Mouse (Mus musculus): ENCODE measurements at regions not wholly inside any gene's neighbourhood (a gene's known extent, or its start where the extent isn't known, plus 50 kb on each side); places are given as distances from the start of the nearest gene placed in this dataset.
A peak's percentile ranks its signal among the peaks of the same experiment; 100 is the strongest.
"Not testable (repeated sequence)": the region's sequence is repeated elsewhere in the genome, so short reads cannot be mapped to it uniquely, and the experiment has no call there.

- intact Hi-C loops (cut with DNase I), result loop anchor here (5.0 to 10.0 kb wide), 2 partner anchors 141 to 152 kb away; no protein-coding TSS in a partner anchor
- no peak overlapping the region for H3K27ac ChIP-seq
- no peak overlapping the region for H3K4me3 ChIP-seq
- TF ChIP-seq CTCF (IDR thresholded peaks at IDR 0.05), result no peak
- DNase-seq, result no peak
These were observed 57.1 kb downstream of the Ccdc54 start for GRCm38 (mm10) chr16:50533881-50534280.

GRCm38 (mm10) chr16:50529511-50530416 is 61.2 kb downstream of the Ccdc54 start:
- TF ChIP-seq CTCF (IDR thresholded peaks at IDR 0.05), result peak; percentile 98; the same call in 1 of the 2 replicates
- DNase-seq, result peak; percentile 90
- intact Hi-C loops (cut with DNase I), result loop anchor here (1.0 to 10.0 kb wide), 4 partner anchors 97 to 207 kb away; partner anchors contain the start of gene Bbx
- peak overlapping the region; percentile 87 for H3K27ac ChIP-seq
- H3K4me3 ChIP-seq, result peak overlapping the region; percentile 96

GRCm38 (mm10) chr16:50528677-50529510 is 62.1 kb downstream of the Ccdc54 start:
- Histone ChIP-seq H3K27ac (peak overlapping the region; percentile 87), H3K4me3 (peak overlapping the region; percentile 96)
- no peak for TF ChIP-seq CTCF (IDR thresholded peaks at IDR 0.05)
- peak; percentile 80 for DNase-seq
- intact Hi-C loops (cut with DNase I), result loop anchor here (5.0 kb wide), 1 partner anchor 97 kb away; the partner anchor contains the start of gene Bbx

GRCm38 (mm10) chr16:50528355-50528676 is 62.6 kb downstream of the Ccdc54 start:
- no peak for TF ChIP-seq CTCF (IDR thresholded peaks at IDR 0.05)
- Histone ChIP-seq H3K4me3 (peak overlapping the region; percentile 96), H3K27ac (peak overlapping the region; percentile 87)
- intact Hi-C loops (cut with DNase I), result loop anchor here (5.0 kb wide), 1 partner anchor 96 kb away; the partner anchor contains the start of gene Bbx
- no peak for DNase-seq

- not testable (repeated sequence) for H3K4me3 ChIP-seq, H3K27ac ChIP-seq, DNase-seq
- intact Hi-C loops (cut with DNase I), result loop anchor here (5.0 kb wide), 1 partner anchor 95 kb away; the partner anchor contains the start of gene Bbx
These were observed 64.0 kb downstream of the Ccdc54 start for GRCm38 (mm10) chr16:50526930-50527329.

GRCm38 (mm10) chr16:50525934-50526366 is 65.0 kb downstream of the Ccdc54 start:
- Histone ChIP-seq H3K4me3 (no peak overlapping the region), H3K27ac (no peak overlapping the region)
- DNase-seq, result no peak
- intact Hi-C loops (cut with DNase I), result loop anchor here (5.0 kb wide), 1 partner anchor 94 kb away; the partner anchor contains the start of gene Bbx
- no peak for TF ChIP-seq CTCF (IDR thresholded peaks at IDR 0.05)

GRCm38 (mm10) chr16:50525504-50525903 is 65.5 kb downstream of the Ccdc54 start:
- no peak overlapping the region for H3K27ac ChIP-seq
- DNase-seq, result no peak
- TF ChIP-seq CTCF (IDR thresholded peaks at IDR 0.05), result no peak
- intact Hi-C loops (cut with DNase I), result loop anchor here (5.0 kb wide), 1 partner anchor 93 kb away; the partner anchor contains the start of gene Bbx
- no peak overlapping the region for H3K4me3 ChIP-seq

GRCm38 (mm10) chr16:50519610-50520009 is 71.3 kb downstream of the Ccdc54 start:
- DNase-seq, result no peak
- no peak for TF ChIP-seq CTCF (IDR thresholded peaks at IDR 0.05)
- no peak overlapping the region for H3K27ac ChIP-seq
- H3K4me3 ChIP-seq, result no peak overlapping the region
- intact Hi-C loops (cut with DNase I), result no loop called here

GRCm38 (mm10) chr16:50516579-50516978 is 74.4 kb downstream of the Ccdc54 start:
- intact Hi-C loops (cut with DNase I), result no loop called here
- TF ChIP-seq CTCF (IDR thresholded peaks at IDR 0.05), result no peak
- Histone ChIP-seq H3K27ac (no peak overlapping the region), H3K4me3 (no peak overlapping the region)
- no peak for DNase-seq

- no peak for TF ChIP-seq CTCF (IDR thresholded peaks at IDR 0.05)
- no peak for DNase-seq
- intact Hi-C loops (cut with DNase I), result no loop called here
These were observed 75.9 kb downstream of the Ccdc54 start for GRCm38 (mm10) chr16:50515039-50515438.

GRCm38 (mm10) chr16:50512080-50512479 is 78.9 kb downstream of the Ccdc54 start:
- H3K4me3 ChIP-seq, result no peak overlapping the region
- TF ChIP-seq CTCF (IDR thresholded peaks at IDR 0.05), result no peak
- no peak overlapping the region for H3K27ac ChIP-seq
- intact Hi-C loops (cut with DNase I), result no loop called here
- DNase-seq, result no peak

More at GRCm38 (mm10) chr16:50515039-50515438, 75.9 kb downstream of the Ccdc54 start:
- no peak overlapping the region for H3K4me3 ChIP-seq
- H3K27ac ChIP-seq, result no peak overlapping the region

GRCm38 (mm10) chr16:50509529-50509895 is 77.3 kb upstream of the Bbx start:
- Histone ChIP-seq H3K27ac (no peak overlapping the region), H3K4me3 (no peak overlapping the region)
- DNase-seq, result no peak
- intact Hi-C loops (cut with DNase I), result no loop called here
- TF ChIP-seq CTCF (IDR thresholded peaks at IDR 0.05), result no peak
